Mouse (Mus musculus) heart, postnatal 25 days (tissue): ENCODE measurements at regions not wholly inside any gene's neighbourhood (a gene's known extent, or its start where the extent isn't known, plus 50 kb on each side); places are given as distances from the start of the nearest gene placed in this dataset.
A peak's percentile ranks its signal among the peaks of the same experiment; 100 is the strongest.

Experiments
- DNase-seq: peaks from one replicate; pipeline ENCODE4 v3.0.0; 2022; ENCODE audit warnings: low spot score
- intact Hi-C: fragments of 180-260 bp; cut with DNase I; formaldehyde crosslinking; loops from one replicate; pipeline ENCODE4 v1.15.1; 2025

DNA sequence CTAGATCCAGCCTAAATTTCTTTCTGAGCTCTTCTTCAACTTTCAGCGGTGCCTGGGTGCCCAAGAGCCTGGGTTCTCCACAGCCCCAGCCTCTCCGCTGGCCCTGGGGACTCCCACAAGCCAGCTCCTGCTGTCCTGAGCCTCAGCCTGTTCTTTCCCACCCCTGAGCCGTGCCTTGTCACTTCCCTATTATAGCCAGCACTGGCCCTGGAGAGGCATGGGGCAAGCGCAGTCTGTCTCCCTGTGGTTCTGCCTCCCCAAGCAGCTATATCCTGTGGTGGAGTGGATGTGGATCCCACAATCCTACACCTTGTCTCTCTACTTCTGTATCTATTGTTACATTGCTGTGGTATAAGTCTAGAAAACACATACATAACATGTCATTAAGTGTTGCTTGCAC is 128.6 kb upstream of the Hgf start:
- intact Hi-C loops, result no loop called here
- DNase-seq, result no peak

DNA sequence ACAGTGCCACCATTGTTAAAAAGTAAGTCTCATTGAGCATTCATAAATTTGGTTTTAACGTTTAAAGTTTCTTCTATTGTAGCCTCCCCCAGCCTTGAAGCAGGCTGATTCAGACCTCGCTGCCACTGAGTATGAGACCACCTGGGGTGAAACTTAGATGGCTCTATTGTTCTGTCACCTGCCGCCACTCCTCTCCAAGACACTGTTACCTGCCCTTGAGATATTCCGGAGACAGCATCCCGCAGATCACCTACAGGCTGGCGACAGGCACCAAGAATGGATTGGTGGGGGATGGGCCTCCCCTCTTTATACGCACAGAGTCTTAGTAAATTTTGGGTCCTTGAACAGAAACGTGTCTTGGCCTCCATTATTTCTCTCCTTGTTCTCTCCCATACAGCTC is 128.0 kb upstream of the Hgf start:
- intact Hi-C loops, result no loop called here
- no peak for DNase-seq

DNA sequence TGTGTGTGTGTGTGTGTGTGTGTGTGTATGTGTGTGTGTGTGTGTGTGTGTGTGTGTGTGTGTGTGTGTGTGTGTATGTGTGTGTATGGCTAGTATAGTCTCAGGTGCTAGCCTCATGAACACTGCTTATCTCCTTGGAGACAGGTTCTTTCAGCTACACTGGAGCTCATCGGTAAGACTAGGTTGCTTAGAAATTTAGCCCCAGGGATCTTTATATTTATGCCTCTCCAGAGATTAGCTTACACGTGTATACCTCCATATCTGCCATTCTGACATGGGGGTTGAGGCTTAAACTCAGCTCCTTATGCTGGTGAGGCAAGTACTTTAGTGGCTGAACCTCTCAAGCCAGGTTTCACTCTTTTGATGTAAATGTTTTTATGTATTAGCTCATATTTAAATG is 127.0 kb upstream of the Hgf start:
- no peak for DNase-seq
- intact Hi-C loops, result no loop called here

DNA sequence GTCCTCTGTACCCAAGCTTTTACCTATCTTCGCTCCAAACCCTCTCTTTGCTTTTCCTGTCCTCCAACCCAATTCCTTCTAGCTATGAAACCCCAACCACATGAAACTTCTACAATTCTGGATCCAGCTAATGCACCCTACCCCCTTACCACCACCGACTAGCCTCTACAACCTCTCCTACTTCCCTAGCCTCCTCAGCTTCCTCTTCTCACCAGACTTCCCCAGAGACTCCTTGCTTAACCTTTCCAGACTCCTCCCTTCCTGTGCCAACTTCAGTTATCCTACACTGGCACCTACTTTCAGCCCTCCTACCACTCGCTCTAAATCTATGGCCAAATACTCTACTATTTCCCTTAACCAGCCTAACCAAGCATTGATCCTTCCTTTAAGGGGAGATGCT is 118.7 kb upstream of the Hgf start:
- DNase-seq, result no peak
- intact Hi-C loops, result no loop called here

DNA sequence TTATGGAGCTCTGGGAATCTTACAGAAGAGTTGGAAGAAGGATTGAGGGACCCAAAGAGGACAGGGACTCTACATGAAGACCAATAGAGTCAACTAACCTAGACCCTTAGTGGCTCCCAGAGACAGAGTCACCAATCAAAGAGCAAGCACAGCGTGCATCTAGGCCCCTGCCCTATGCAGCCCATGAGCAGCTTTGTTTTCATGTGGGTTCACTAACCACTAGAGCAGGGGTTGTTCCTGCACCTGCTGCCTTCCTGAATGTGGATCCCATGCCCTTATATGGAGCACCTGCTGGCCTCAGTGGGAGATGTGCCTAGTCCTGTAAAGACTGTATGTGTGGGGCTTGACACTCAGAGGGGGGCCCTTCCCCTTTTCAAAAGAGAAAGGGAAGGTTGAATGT is 108.2 kb upstream of the Hgf start:
- intact Hi-C loops, result no loop called here
- no peak for DNase-seq

DNA sequence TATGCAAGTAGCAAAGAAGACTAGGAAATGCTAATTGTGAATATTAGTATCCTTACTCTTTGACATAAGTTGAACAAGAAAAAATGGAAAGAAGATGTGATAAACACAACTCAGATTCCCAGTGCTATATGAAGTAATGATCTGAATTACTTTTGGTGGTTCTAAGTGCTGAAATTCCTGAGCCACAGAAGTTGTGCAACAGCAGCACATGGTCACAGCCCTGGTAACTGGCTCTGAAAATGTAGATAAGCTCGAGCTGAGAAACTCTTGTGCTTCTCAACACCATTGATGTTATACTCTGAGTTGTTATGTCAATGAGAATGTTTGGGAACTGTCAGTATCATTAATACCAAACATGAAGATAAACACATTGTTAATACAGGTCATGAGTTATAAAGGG is 106.3 kb upstream of the Hgf start:
- no peak for DNase-seq
- intact Hi-C loops, result no loop called here

DNA sequence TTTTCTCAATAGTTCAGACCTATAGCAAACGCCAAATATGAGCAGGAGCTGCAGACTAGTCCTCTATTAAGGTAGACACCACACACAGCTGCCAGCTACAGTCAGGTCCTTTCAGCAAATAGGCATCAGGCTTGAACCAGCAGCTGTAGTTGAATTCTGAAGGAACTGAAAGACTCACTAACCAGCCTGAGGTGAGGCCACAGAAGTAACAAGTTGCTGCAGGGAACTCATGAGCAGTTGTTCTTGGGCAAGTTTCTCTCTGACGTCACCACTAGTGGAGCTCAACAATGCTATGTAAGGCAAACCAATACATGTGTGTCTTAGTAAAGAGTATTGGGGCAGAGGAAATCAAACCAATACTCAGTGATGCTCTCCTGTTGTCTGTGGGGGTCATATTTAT is 91.5 kb upstream of the Hgf start:
- intact Hi-C loops, result no loop called here

DNA sequence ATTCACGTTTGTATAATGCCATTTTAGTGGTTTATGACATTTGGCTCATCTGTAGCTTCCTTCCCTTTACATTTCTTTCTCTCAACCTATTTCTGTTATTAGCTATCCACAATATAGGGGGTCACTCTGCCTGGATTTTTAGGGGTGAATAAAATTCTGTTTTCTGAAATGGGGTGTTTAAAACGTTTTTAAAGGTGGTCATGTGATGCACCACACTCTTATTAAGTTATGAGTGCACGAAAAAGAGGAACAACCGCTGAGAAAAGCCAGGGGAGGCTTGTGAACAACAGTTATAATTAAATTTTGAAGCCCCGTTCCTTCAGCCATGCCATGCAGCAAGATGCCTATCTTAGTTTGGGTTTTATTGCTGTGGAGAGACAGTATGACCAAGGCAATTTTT is 87.0 kb upstream of the Hgf start:
- no peak for DNase-seq
- intact Hi-C loops, result no loop called here

More for the DNA sequence above, 91.5 kb upstream of the Hgf start:
- DNase-seq, result no peak

DNA sequence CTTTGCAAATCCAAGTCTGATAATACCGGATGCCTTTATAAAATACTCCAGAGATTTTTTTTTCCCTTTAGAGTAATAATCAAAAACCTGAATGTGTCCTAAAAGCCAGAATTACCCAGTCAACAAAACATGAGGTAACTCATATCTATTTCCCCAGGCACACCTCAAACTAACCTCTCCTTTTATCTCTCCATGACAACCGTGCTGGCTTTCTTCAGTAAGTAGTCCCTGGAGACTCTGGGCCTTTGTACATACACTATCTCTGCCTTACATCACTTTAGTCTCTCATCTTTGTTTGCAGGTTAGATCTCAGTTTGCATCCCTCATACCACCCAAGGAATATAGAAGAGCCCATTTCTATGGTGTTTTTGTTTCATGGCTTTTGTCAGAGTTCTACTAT is 84.7 kb upstream of the Hgf start:
- no peak for DNase-seq
- intact Hi-C loops, result no loop called here

DNA sequence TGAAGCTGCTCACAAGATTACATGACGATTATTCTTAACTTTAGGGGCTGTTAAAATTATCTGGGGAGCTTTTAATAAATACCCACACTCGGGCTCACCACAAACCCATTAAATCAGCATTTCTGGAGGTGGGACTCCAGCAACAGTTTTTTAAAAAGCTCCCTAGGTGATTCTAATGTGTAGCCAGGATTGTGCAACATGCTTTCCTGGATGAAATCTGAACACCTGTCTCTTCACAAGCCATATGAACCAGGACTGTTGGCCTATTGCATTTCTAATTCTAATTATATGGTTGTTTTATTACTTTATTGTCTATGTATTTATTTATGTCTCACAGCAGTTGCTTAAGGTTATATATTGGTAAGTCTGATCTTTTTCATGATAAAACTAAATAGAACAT is 84.1 kb upstream of the Hgf start:
- DNase-seq, result no peak
- intact Hi-C loops, result no loop called here

DNA sequence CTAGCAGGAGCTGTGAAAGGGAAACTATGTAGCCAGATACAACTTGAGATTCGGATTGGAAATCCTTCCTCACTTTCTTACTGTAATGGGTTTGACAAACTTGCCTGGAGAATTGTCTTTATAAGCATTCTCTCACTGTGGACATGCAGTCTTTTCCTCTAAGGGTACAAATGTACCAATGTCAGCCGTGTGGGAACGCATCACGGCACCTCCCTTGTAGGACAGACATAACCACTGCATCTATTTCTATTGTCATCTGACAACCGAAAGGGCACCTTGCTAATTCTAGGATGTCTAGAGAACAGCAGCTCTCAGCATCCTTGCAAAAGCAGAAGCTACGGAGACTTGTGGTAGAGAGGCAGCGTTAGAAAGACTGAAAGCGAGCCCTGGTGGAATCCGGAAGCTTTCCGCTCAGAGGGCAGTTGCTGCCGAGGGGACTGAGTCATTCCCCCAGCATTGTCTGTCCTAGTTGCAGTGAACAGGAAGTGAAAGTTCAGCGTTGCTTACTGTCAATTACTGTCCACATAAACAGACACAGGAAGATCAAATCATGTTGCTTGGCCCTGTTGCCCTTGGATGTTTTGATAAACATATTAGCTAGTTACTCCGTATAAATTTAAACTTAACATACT is 83.5 kb upstream of the Hgf start:
- peak; percentile 53 for DNase-seq
- intact Hi-C loops, result no loop called here

DNA sequence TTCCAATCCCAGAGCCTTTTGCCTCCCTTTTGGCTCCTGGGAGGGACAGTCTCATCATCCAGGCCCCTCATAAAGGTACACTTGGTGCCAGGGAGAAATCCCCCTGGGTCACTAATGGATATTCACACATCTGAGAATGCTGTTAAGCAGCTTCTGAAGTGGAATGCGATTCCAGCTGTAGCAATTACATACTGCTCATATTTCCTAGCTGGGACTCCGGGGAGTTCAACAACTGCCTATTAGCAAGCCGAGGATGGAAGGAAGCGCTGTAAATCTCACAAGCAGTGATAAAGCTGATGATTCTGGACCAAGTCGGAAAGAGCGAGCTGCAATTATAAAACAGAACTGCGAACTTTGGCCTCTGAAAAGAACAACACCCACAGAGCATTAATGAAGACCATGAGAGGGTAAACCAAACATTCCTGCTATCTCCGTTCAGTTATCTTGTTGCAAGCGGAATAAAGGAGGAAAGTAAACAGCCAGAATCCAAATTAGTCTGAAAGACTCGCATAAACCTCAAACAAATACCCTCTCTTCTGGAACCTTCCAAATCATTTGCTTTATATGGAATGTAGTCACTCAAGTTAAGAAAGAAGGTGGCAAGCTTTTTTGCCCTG is 82.8 kb upstream of the Hgf start:
- intact Hi-C loops, result no loop called here
- no peak for DNase-seq

DNA sequence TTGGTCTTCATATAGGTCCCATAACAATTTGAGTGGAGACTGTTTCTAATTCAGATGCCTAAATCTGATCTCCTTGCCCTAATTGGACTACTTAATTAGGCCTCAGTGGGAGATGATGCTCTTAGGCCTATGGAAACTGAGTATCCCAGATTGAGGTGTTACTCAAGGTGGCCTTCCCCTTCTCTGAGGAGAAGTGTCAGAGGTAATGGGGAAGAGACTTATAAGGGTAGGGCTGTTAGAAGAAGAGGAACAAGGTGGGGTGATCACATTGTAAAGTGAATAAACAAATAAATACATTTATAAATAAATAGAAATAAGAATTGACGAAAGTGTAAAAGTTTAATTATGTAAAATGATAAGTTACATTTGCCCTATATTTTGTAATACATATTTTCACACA is 65.3 kb upstream of the Hgf start:
- DNase-seq, result no peak
- intact Hi-C loops, result no loop called here

DNA sequence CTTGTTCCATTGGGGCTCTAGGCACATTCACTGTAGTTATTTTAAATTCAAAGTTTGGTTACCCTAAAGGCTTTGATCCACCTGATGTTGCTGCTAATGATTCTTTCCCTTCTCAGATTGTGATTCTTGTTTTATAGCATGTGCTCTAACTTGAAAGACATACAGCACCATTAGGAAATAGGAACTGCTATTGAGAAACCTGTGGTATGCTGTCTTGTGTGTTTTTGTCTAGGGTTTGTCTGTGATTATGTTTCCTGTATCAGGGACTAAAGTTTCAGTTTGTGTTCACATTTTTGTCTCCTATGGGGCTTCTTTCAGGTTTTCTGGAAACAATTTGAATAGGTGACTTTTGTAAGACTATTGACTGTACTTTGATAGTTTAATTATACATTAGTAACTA is 63.5 kb upstream of the Hgf start:
- intact Hi-C loops, result no loop called here
- no peak for DNase-seq

DNA sequence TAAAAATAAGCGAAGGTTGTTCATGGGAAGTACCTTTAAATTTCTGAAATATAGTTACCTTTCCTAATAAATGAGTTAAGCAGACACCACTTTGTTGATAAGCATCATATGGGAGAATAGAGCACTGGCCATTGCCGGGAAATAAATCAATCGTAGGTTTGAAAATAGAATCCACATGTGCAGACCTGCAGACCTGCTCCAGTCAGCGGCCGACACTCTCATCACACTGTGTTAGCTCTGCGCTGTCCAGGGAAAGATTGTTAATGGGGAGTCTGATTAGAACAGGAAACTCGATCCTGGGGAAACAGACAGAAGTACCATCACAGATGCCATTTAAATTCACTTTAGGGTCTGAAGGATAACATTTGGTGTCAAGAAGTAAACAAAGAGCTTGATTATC is 53.4 kb upstream of the Hgf start:
- no peak for DNase-seq

More for the DNA sequence above, 53.4 kb upstream of the Hgf start:
- intact Hi-C loops, result no loop called here
